16 mouse cellular contexts compared by ENCODE assay signal in the genomic region with DNA sequence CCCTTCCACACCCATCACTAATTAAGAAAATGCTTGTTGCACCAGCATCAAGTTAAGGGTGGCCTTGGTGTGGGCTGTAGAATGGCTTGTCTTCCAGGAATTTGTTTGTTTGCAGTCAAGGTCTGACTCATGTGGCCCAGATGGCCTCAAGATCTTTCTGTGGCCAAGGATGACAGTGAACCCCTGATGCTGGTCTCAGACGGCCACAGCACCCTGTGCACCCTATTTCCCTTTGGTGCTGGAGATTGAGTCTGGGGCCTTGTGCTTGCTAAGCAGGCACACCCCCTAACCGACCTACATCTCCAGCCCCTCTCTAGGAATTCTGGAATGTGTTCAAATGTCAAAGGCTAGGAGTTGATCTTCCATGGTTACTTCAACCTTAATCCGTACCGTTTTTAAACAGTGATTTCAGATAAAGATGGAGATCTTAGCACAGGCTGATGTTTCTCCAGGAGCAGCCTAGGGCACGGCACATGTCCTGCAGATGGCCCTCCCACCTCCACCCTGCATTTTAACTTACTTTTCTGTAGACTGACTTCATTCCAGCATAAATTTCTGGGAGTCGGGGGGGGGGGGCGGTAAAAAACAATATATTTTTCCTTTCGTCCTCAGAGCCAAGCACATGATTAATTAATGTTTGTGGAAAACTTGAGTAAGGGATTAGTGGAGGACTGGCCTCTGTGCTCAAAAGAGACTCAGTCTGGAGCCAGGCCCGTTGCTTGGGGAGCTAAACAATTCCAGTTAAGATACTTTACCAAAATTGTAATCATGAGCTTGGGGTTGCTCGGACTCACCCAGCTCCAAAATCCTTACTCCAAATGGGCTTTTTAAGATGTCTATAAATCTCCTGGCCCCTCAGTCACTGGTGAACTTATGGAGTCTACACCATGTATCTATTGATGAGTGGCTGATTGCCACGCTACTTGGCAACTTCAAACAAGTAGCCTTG.
DNase-seq lines count a peak whose midpoint lies in the region; ATAC-seq and TF ChIP-seq lines count a peak whose summit lies in the region.
"Had no signal": no experiment of that assay in that cellular context is flagged by ENCODE, and none has a peak within 500 bp of the region (broad histone marks: within the 10 kb centered on the region; RNA-seq: fewer than 3 reads in every experiment).

No protein-coding gene starts in this region.

- no peak for TF ChIP-seq EP300 in heart, adult 2 months (IDR thresholded peaks at IDR 0.05; ENCODE audit: insufficient read depth, low read depth, low read length)

- no peak for TF ChIP-seq CTCF in heart, adult 2 months (IDR thresholded peaks at IDR 0.05)

- intact Hi-C loops in heart, postnatal 14 days (cut with DNase I) = loop anchor here (5.0 kb wide), 1 partner anchor 240 kb away; no protein-coding TSS in a partner anchor
- intact Hi-C loops in heart, adult 2 months (cut with DNase I) = loop anchor here (10.0 kb wide), 1 partner anchor 243 kb away; no protein-coding TSS in a partner anchor

- no peaks in the 10 kb centered on the region; the same call in none of the 2 replicates for H3K4me1 ChIP-seq in heart, adult 2 months (ENCODE audit: control insufficient read depth, insufficient read depth, low read length)
- 0 out of 2 replicates have a peak, but pooled peaks cover 7% of the 10 kb centered on the region for H3K4me1 ChIP-seq in intestine, embryonic 15.5 days (replicated peaks)

- H3K36me3 ChIP-seq in heart, adult 2 months (ENCODE audit: control insufficient read depth, insufficient read depth, low read length) = no peaks in the 10 kb centered on the region
- no peaks in the 10 kb centered on the region for H3K36me3 ChIP-seq in intestine, embryonic 15.5 days
- H3K36me3 ChIP-seq: hindbrain, embryonic 10.5 days had no signal

- no peak for TF ChIP-seq POLR2A in heart, adult 2 months (IDR thresholded peaks at IDR 0.05; ENCODE audit: insufficient read depth, low read depth, low read length)

- no peaks in the 10 kb centered on the region for H3K9me3 ChIP-seq in intestine, embryonic 15.5 days

- no peak overlapping the region for H3K27ac ChIP-seq in heart, adult 2 months
- H3K27ac ChIP-seq in intestine, embryonic 15.5 days = peak overlapping the region; percentile 19; the same call in 1 of the 2 replicates
- H3K27ac ChIP-seq: hindbrain, embryonic 10.5 days; left cerebral cortex, adult 2 months had no signal

- H3K27me3 ChIP-seq in heart, adult 2 months (ENCODE audit: control insufficient read depth, insufficient read depth, low read length) = peaks cover 1% of the 10 kb centered on the region; the same call in 1 of the 2 replicates
- no peaks in the 10 kb centered on the region for H3K27me3 ChIP-seq in intestine, embryonic 15.5 days (replicated peaks)

- DNase-seq in heart, postnatal 14 days = peak; percentile 16 to 28
- DNase-seq in heart, adult 2 months = no peak
- DNase-seq in lung, postnatal 10 days = peak; percentile 41
- DNase-seq in lung, postnatal 25 days (ENCODE audit: low spot score) = no peak
- peak; percentile 8 to 40 for DNase-seq in urinary bladder, postnatal 36 days (ENCODE audit: low spot score in 2 of 2)
- no peak for DNase-seq in cerebellum, postnatal 36 days
- no peak for DNase-seq in testis, postnatal 10 days (ENCODE audit: low spot score)
- DNase-seq: adrenal gland, postnatal 14 days; cerebellum, adult 9-11 months; kidney, adult 11 months; right cerebral cortex, adult 18-20 months; thymus, postnatal 14 days had no signal

- H3K79me2 ChIP-seq in heart, adult 2 months (replicated peaks; ENCODE audit: control insufficient read depth, insufficient read depth, low read length) = no peaks in the 10 kb centered on the region

- no peak overlapping the region for H3K9ac ChIP-seq in heart, adult 2 months (ENCODE audit: low read depth, low read length)
- H3K9ac ChIP-seq in intestine, embryonic 15.5 days = no peak overlapping the region

- no peak overlapping the region for H3K4me3 ChIP-seq in heart, adult 2 months
- no peak overlapping the region for H3K4me3 ChIP-seq in intestine, embryonic 15.5 days (replicated peaks)
- H3K4me3 ChIP-seq: hindbrain, embryonic 10.5 days; left cerebral cortex, adult 2 months; myocyte had no signal

- peak; percentile 49 for ATAC-seq in intestine, embryonic 15.5 days

- H3K4me2 ChIP-seq in intestine, embryonic 15.5 days (replicated peaks) = no peak overlapping the region

- WGBS in heart, adult 2 months = 71% methylated on average over 11 of the region's 11 CpGs
- 51% methylated on average over 11 of the region's 11 CpGs for WGBS in intestine, embryonic 15.5 days

Comparison
In these comparisons a context has a peak if more than half of its experiments do, and no peak if none do; other contexts are left out.
1. DNase-seq: peak in heart, postnatal 14 days (2 of 2), lung, postnatal 10 days (single experiment) and urinary bladder, postnatal 36 days (2 of 2); none in heart, adult 2 months (0 of 2), lung, postnatal 25 days (single experiment), cerebellum, postnatal 36 days (0 of 2) and testis, postnatal 10 days (single experiment).